Comparison of ENCODE assay signal across 24 mouse cellular contexts in the genomic region with DNA sequence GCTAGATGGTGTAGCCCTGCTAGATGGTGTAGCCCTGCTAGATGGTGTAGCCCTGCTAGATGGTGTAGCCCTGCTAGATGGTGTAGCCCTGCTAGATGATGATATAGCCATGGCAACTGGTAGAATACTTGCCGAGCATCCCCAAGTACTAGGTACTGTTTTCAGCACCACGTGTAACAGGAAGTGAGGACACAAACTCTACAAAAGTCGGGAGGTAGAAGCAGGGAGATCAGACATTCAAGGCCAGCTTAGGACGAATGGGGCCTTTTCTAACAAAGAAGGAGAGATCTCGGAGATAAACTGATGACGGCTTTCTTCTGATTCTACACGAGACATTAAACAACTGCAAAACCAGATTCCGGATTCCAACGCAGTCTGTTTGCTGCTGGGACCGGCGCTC. TPM values are rescaled to one million over a fixed set of nuclear protein-coding genes. Genes with fewer than 3 reads are reported as not detected.
DNase-seq lines count a peak whose midpoint lies in the region; ATAC-seq and TF ChIP-seq lines count a peak whose summit lies in the region.
"Had no signal": no experiment of that assay in that cellular context is flagged by ENCODE, and none has a peak within 500 bp of the region (broad histone marks: within the 10 kb centered on the region; RNA-seq: fewer than 3 reads in every experiment).

No protein-coding gene starts in this region.

- 83% methylated on average over 11 of the region's 11 CpGs for WGBS in heart, adult 2 months
- 86% methylated on average over 11 of the region's 11 CpGs for whole genome bisulfite sequencing in hindbrain, embryonic 10.5 days
- WGBS in hindbrain, embryonic 16.5 days, result 88% methylated on average over 11 of the region's 11 CpGs
- WGBS in embryonic facial prominence, embryonic 10.5 days, result 78% methylated on average over 11 of the region's 11 CpGs
- WGBS in limb, embryonic 12.5 days, result 74% methylated on average over 11 of the region's 11 CpGs

- intact Hi-C loops in heart, adult 2 months (cut with DNase I), result no loop called here
- intact Hi-C loops in heart, postnatal 14 days (cut with DNase I), result loop anchor here (5.0 to 10.0 kb wide), 2 partner anchors 143 to 385 kb away; no protein-coding TSS in a partner anchor

- no peak overlapping the region for H3K4me2 ChIP-seq in hindbrain, embryonic 16.5 days (ENCODE audit: low read length)
- no peak overlapping the region for H3K4me2 ChIP-seq in limb, embryonic 12.5 days
- H3K4me2 ChIP-seq: embryonic facial prominence, embryonic 15.5 days; hindbrain, embryonic 13.5 days; intestine, embryonic 15.5 days; kidney, embryonic 15.5 days had no signal

- no peaks in the 10 kb centered on the region for H3K36me3 ChIP-seq in heart, adult 2 months (ENCODE audit: control insufficient read depth, insufficient read depth, low read length)
- no peaks in the 10 kb centered on the region for H3K36me3 ChIP-seq in hindbrain, embryonic 10.5 days
- no peaks in the 10 kb centered on the region for H3K36me3 ChIP-seq in hindbrain, embryonic 16.5 days (ENCODE audit: control insufficient read depth, insufficient read depth, low read length)
- H3K36me3 ChIP-seq in embryonic facial prominence, embryonic 10.5 days (replicated peaks), result no peaks in the 10 kb centered on the region
- H3K36me3 ChIP-seq in limb, embryonic 12.5 days, result no peaks in the 10 kb centered on the region
- H3K36me3 ChIP-seq: embryonic facial prominence, embryonic 15.5 days; G1E; hindbrain, embryonic 13.5 days; intestine, embryonic 15.5 days; kidney, embryonic 15.5 days had no signal

- H3K27me3 ChIP-seq in heart, adult 2 months (ENCODE audit: control insufficient read depth, insufficient read depth, low read length), result no peaks in the 10 kb centered on the region
- H3K27me3 ChIP-seq in hindbrain, embryonic 10.5 days (ENCODE audit: insufficient read depth, poor library complexity, severe bottlenecking), result no peaks in the 10 kb centered on the region
- no peaks in the 10 kb centered on the region for H3K27me3 ChIP-seq in hindbrain, embryonic 16.5 days (replicated peaks; ENCODE audit: control insufficient read depth, insufficient read depth, low read length)
- no peaks in the 10 kb centered on the region for H3K27me3 ChIP-seq in embryonic facial prominence, embryonic 10.5 days (replicated peaks; ENCODE audit: low read depth, poor library complexity, severe bottlenecking)
- H3K27me3 ChIP-seq in limb, embryonic 12.5 days, result 0 out of 2 replicates have a peak, but pooled peaks cover 9% of the 10 kb centered on the region
- H3K27me3 ChIP-seq: embryonic facial prominence, embryonic 15.5 days; intestine, embryonic 15.5 days had no signal

- H3K4me1 ChIP-seq in heart, adult 2 months (ENCODE audit: control insufficient read depth, insufficient read depth, low read length), result peaks cover 7% of the 10 kb centered on the region
- H3K4me1 ChIP-seq in hindbrain, embryonic 10.5 days (replicated peaks), result peaks cover 49% of the 10 kb centered on the region
- peaks cover 10% of the 10 kb centered on the region for H3K4me1 ChIP-seq in hindbrain, embryonic 16.5 days (ENCODE audit: control insufficient read depth, insufficient read depth, low read depth, low read length)
- H3K4me1 ChIP-seq in embryonic facial prominence, embryonic 10.5 days, result peaks cover 85% of the 10 kb centered on the region
- H3K4me1 ChIP-seq in limb, embryonic 12.5 days (replicated peaks), result peaks cover 40% of the 10 kb centered on the region

- H3K9me3 ChIP-seq in hindbrain, embryonic 10.5 days, result no peaks in the 10 kb centered on the region
- H3K9me3 ChIP-seq in hindbrain, embryonic 16.5 days (ENCODE audit: control insufficient read depth, low read length), result no peaks in the 10 kb centered on the region
- H3K9me3 ChIP-seq in embryonic facial prominence, embryonic 10.5 days, result no peaks in the 10 kb centered on the region
- H3K9me3 ChIP-seq in limb, embryonic 12.5 days, result no peaks in the 10 kb centered on the region
- H3K9me3 ChIP-seq: embryonic facial prominence, embryonic 15.5 days; G1E; hindbrain, embryonic 13.5 days; intestine, embryonic 15.5 days; kidney, embryonic 15.5 days had no signal

- no peak overlapping the region for H3K9ac ChIP-seq in heart, adult 2 months (ENCODE audit: low read depth, low read length)
- H3K9ac ChIP-seq in hindbrain, embryonic 16.5 days (ENCODE audit: low read depth, low read length), result no peak overlapping the region
- H3K9ac ChIP-seq in limb, embryonic 12.5 days (replicated peaks), result no peak overlapping the region
- H3K9ac ChIP-seq: embryonic facial prominence, embryonic 15.5 days; hindbrain, embryonic 13.5 days; intestine, embryonic 15.5 days; kidney, embryonic 15.5 days had no signal

- H3K79me2 ChIP-seq in heart, adult 2 months (replicated peaks; ENCODE audit: control insufficient read depth, insufficient read depth, low read length), result no peaks in the 10 kb centered on the region

- DNase-seq in heart, adult 2 months, result no peak
- DNase-seq in heart, postnatal 14 days, result no peak
- no peak for DNase-seq in hindbrain, embryonic 10.5 days (ENCODE audit: low spot score)
- DNase-seq in embryonic facial prominence, embryonic 10.5 days (ENCODE audit: low spot score), result no peak
- DNase-seq in thymus, postnatal 0 days (ENCODE audit: low spot score), result no peak
- DNase-seq: gastrocnemius, postnatal 14 days; kidney, adult 18-20 months had no signal

- no peak for TF ChIP-seq POLR2A in heart, adult 2 months (IDR thresholded peaks at IDR 0.05; ENCODE audit: insufficient read depth, low read depth, low read length)

- no peak overlapping the region for H3K4me3 ChIP-seq in heart, adult 2 months
- H3K4me3 ChIP-seq in hindbrain, embryonic 10.5 days, result no peak overlapping the region
- H3K4me3 ChIP-seq in hindbrain, embryonic 16.5 days (ENCODE audit: low read length), result no peak overlapping the region
- H3K4me3 ChIP-seq in embryonic facial prominence, embryonic 10.5 days, result no peak overlapping the region
- H3K4me3 ChIP-seq in limb, embryonic 12.5 days (replicated peaks), result no peak overlapping the region
- H3K4me3 ChIP-seq: embryonic facial prominence, embryonic 15.5 days; erythroblast, embryonic 14.5 days; hindbrain, embryonic 13.5 days; intestine, embryonic 15.5 days; kidney, embryonic 15.5 days had no signal

- H3K27ac ChIP-seq in heart, adult 2 months, result peak overlapping the region; percentile 6
- H3K27ac ChIP-seq in hindbrain, embryonic 10.5 days, result peak overlapping the region; percentile 59; the same call in 1 of the 2 replicates
- H3K27ac ChIP-seq in hindbrain, embryonic 16.5 days (ENCODE audit: low read depth, low read length), result no peak overlapping the region
- peak overlapping the region; percentile 63 for H3K27ac ChIP-seq in embryonic facial prominence, embryonic 10.5 days (replicated peaks)
- 0 out of 2 replicates have a peak overlapping the region, but pooled peaks have one; percentile 4 for H3K27ac ChIP-seq in limb, embryonic 12.5 days
- H3K27ac ChIP-seq: hindbrain, embryonic 13.5 days; intestine, embryonic 15.5 days; kidney, embryonic 15.5 days had no signal

- no peak for ATAC-seq in hindbrain, embryonic 16.5 days
- ATAC-seq in limb, embryonic 12.5 days (ENCODE audit: insufficient number of reproducible peaks, insufficient read depth, low FRiP score, low TSS enrichment, low read depth), result no peak
- ATAC-seq: activated CD4-positive, CD25-positive, alpha-beta regulatory T cell, adult 4 months; forebrain, embryonic 16.5 days; intestine, embryonic 15.5 days had no signal

- no peak for TF ChIP-seq CTCF in heart, adult 2 months (IDR thresholded peaks at IDR 0.05)

- no peak for TF ChIP-seq EP300 in heart, adult 2 months (IDR thresholded peaks at IDR 0.05; ENCODE audit: insufficient read depth, low read depth, low read length)

RNA-seq across cellular contexts. Expression of a gene that starts 14.4 kb away (rescaled TPM):
- 10 to 100 TPM; 40.5 to 47.6 TPM for total RNA-seq in heart, adult 2 months (2021)
- 29.4 and 39.0 TPM in 2 replicates for polyA plus RNA-seq in heart, adult 2 months (2012; rRNA removed)
- 10 to 100 TPM; 42.6 to 46.6 TPM for total RNA-seq in heart, postnatal 14 days (2021)
- polyA plus RNA-seq in hindbrain, embryonic 10.5 days (2016; fragmentation: Nextera tagmentation; extraction: Ambion mirVana), result 167 and 168 TPM in 2 replicates
- 125 and 134 TPM in 2 replicates for polyA plus RNA-seq in hindbrain, embryonic 16.5 days (2015; fragmentation: Nextera tagmentation; extraction: Ambion mirVana)
- 159 and 166 TPM in 2 replicates for polyA plus RNA-seq in embryonic facial prominence, embryonic 10.5 days (2016; fragmentation: Nextera tagmentation; extraction: Ambion mirVana)
- 176 and 183 TPM in 2 replicates for polyA plus RNA-seq in limb, embryonic 12.5 days (2016; fragmentation: Nextera tagmentation; extraction: Ambion mirVana)
- 274 and 279 TPM in 2 replicates for polyA plus RNA-seq in thymus, postnatal 0 days (2015; fragmentation: Nextera tagmentation; extraction: Ambion mirVana)

RNA-seq across cellular contexts. Expression of a gene that starts 54.1 kb away (rescaled TPM):
- total RNA-seq in heart, adult 2 months (2021), result not detected
- polyA plus RNA-seq in heart, adult 2 months (2012; rRNA removed), result not detected in 2 replicates
- not detected for total RNA-seq in heart, postnatal 14 days (2021)
- not detected in 2 replicates for polyA plus RNA-seq in hindbrain, embryonic 10.5 days (2016; fragmentation: Nextera tagmentation; extraction: Ambion mirVana)
- not detected in 2 replicates for polyA plus RNA-seq in hindbrain, embryonic 16.5 days (2015; fragmentation: Nextera tagmentation; extraction: Ambion mirVana)
- not detected in 2 replicates for polyA plus RNA-seq in embryonic facial prominence, embryonic 10.5 days (2016; fragmentation: Nextera tagmentation; extraction: Ambion mirVana)
- not detected in 2 replicates for polyA plus RNA-seq in limb, embryonic 12.5 days (2016; fragmentation: Nextera tagmentation; extraction: Ambion mirVana)
- polyA plus RNA-seq in thymus, postnatal 0 days (2015; fragmentation: Nextera tagmentation; extraction: Ambion mirVana), result not detected in 2 replicates
- total RNA-seq: adrenal gland, adult 18-20 months; adrenal gland, postnatal 14 days; gastrocnemius, postnatal 14 days; granulocyte monocyte progenitor cell, adult 5-6 weeks; heart, postnatal 4 days had no signal
- polyA plus RNA-seq: activated CD4-positive, CD25-positive, alpha-beta regulatory T cell, adult 4 months; embryonic facial prominence, embryonic 15.5 days; erythroblast, embryonic 14.5 days; forebrain, embryonic 11.5 days; forebrain, embryonic 16.5 days; frontal cortex, adult 2 months; G1E; heart, embryonic 16.5 days; hindbrain, embryonic 13.5 days; intestine, embryonic 15.5 days; kidney, embryonic 15.5 days had no signal
